12 mouse cellular contexts compared by ENCODE assay signal in genomic region chr9:83381317-83381716, GRCm38 (mm10). TPM values are rescaled to one million over a fixed set of nuclear protein-coding genes. Genes with fewer than 3 reads are reported as not detected.
DNase-seq lines count a peak whose midpoint lies in the region; ATAC-seq and TF ChIP-seq lines count a peak whose summit lies in the region.
"Had no signal": no experiment of that assay in that cellular context is flagged by ENCODE, and none has a peak within 500 bp of the region (broad histone marks: within the 10 kb centered on the region; RNA-seq: fewer than 3 reads in every experiment).

No protein-coding gene starts in this region.

- no peaks in the 10 kb centered on the region for H3K36me3 ChIP-seq in heart, adult 2 months (ENCODE audit: control insufficient read depth, insufficient read depth, low read length)
- H3K36me3 ChIP-seq in heart, embryonic 10.5 days, result no peaks in the 10 kb centered on the region
- H3K36me3 ChIP-seq in liver, embryonic 14.5 days (replicated peaks; ENCODE audit: control insufficient read depth, insufficient read depth, low read depth), result no peaks in the 10 kb centered on the region
- H3K36me3 ChIP-seq in MEL (ENCODE audit: control insufficient read depth in 1 of 2, insufficient read depth in 2 of 2, low read length in 2 of 2), result no peaks in the 10 kb centered on the region
- no peaks in the 10 kb centered on the region for H3K36me3 ChIP-seq in limb, embryonic 11.5 days (ENCODE audit: control insufficient read depth, insufficient read depth, low read length)
- H3K36me3 ChIP-seq: forebrain, embryonic 15.5 days; neural tube, embryonic 13.5 days; stomach, embryonic 15.5 days had no signal

- H3K9me3 ChIP-seq in heart, embryonic 10.5 days, result no peaks in the 10 kb centered on the region
- H3K9me3 ChIP-seq in liver, embryonic 14.5 days (ENCODE audit: control insufficient read depth, low read length), result no peaks in the 10 kb centered on the region
- H3K9me3 ChIP-seq in MEL (replicated peaks; ENCODE audit: insufficient read depth, low read length), result no peaks in the 10 kb centered on the region
- no peaks in the 10 kb centered on the region for H3K9me3 ChIP-seq in limb, embryonic 11.5 days (ENCODE audit: control insufficient read depth, low read length)
- H3K9me3 ChIP-seq: forebrain, embryonic 15.5 days; neural tube, embryonic 13.5 days; stomach, embryonic 15.5 days had no signal

- TF ChIP-seq EP300 in heart, adult 2 months (IDR thresholded peaks at IDR 0.05; ENCODE audit: insufficient read depth, low read depth, low read length), result no peak
- no peak for TF ChIP-seq EP300 in liver, embryonic 14.5 days (IDR thresholded peaks at IDR 0.05; ENCODE audit: low read depth)
- no peak for TF ChIP-seq EP300 in MEL (IDR thresholded peaks at IDR 0.05; ENCODE audit: low read depth in 1 of 2, low read length in 2 of 2)

- no peak overlapping the region for H3K27ac ChIP-seq in heart, adult 2 months
- no peak overlapping the region for H3K27ac ChIP-seq in heart, embryonic 10.5 days
- no peak overlapping the region for H3K27ac ChIP-seq in liver, embryonic 14.5 days
- H3K27ac ChIP-seq in MEL (ENCODE audit: control insufficient read depth, low read depth, low read length), result no peak overlapping the region
- H3K27ac ChIP-seq in limb, embryonic 11.5 days (replicated peaks; ENCODE audit: low read depth, low read length), result no peak overlapping the region
- H3K27ac ChIP-seq: forebrain, embryonic 15.5 days; neural tube, embryonic 13.5 days; stomach, embryonic 15.5 days had no signal

- peak; percentile 44 for TF ChIP-seq CTCF in heart, adult 2 months (IDR thresholded peaks at IDR 0.05)
- peak; percentile 36 for TF ChIP-seq CTCF in liver, embryonic 14.5 days (IDR thresholded peaks at IDR 0.05; ENCODE audit: low read depth)
- no peak; a peak in 1 of 6 replicates for TF ChIP-seq CTCF in MEL (IDR thresholded peaks at IDR 0.05 in 2 of 3, conservative IDR thresholded peaks at IDR 0.05 in 1 of 3; ENCODE audit: control insufficient read depth in 1 of 3, insufficient read depth in 1 of 3, low read depth in 2 of 3, low read length in 3 of 3, poor library complexity in 1 of 3, severe bottlenecking in 1 of 3)

- no peak overlapping the region for H3K4me3 ChIP-seq in heart, adult 2 months
- H3K4me3 ChIP-seq in heart, embryonic 10.5 days, result no peak overlapping the region
- H3K4me3 ChIP-seq in liver, embryonic 14.5 days (ENCODE audit: insufficient read depth in 1 of 2, low read depth in 2 of 2, low read length in 2 of 2), result no peak overlapping the region
- H3K4me3 ChIP-seq in MEL (ENCODE audit: control insufficient read depth in 1 of 2, insufficient read depth in 1 of 2, low read depth in 2 of 2, low read length in 2 of 2), result no peak overlapping the region
- H3K4me3 ChIP-seq in limb, embryonic 11.5 days (ENCODE audit: low read depth, low read length), result no peak overlapping the region
- H3K4me3 ChIP-seq: forebrain, embryonic 15.5 days; neural tube, embryonic 13.5 days; stomach, embryonic 15.5 days had no signal

- H3K4me1 ChIP-seq in heart, adult 2 months (ENCODE audit: control insufficient read depth, insufficient read depth, low read length), result no peaks in the 10 kb centered on the region
- H3K4me1 ChIP-seq in heart, embryonic 10.5 days, result peaks cover 9% of the 10 kb centered on the region; the same call in 1 of the 2 replicates
- H3K4me1 ChIP-seq in liver, embryonic 14.5 days (replicated peaks; ENCODE audit: control insufficient read depth in 2 of 2, insufficient read depth in 2 of 2, low read length in 1 of 2), result no peaks in the 10 kb centered on the region
- no peaks in the 10 kb centered on the region for H3K4me1 ChIP-seq in MEL (ENCODE audit: control insufficient read depth in 1 of 2, insufficient read depth in 2 of 2, low read length in 2 of 2)
- H3K4me1 ChIP-seq in limb, embryonic 11.5 days (ENCODE audit: control insufficient read depth, insufficient read depth, low read length), result no peaks in the 10 kb centered on the region
- H3K4me1 ChIP-seq: forebrain, embryonic 15.5 days; stomach, embryonic 15.5 days had no signal

- intact Hi-C loops in heart, adult 2 months (cut with DNase I), result loop anchor here (5.0 kb wide), 1 partner anchor 231 kb away; no protein-coding TSS in a partner anchor
- intact Hi-C loops in heart, postnatal 36 days (cut with DNase I), result loop anchor here (5.0 kb wide), 1 partner anchor 226 kb away; no protein-coding TSS in a partner anchor

- H3K79me2 ChIP-seq in heart, adult 2 months (replicated peaks; ENCODE audit: control insufficient read depth, insufficient read depth, low read length), result no peaks in the 10 kb centered on the region
- H3K79me2 ChIP-seq in MEL (ENCODE audit: control insufficient read depth, insufficient read depth, low read length, poor library complexity), result no peaks in the 10 kb centered on the region

- no peaks in the 10 kb centered on the region for H3K27me3 ChIP-seq in heart, adult 2 months (ENCODE audit: control insufficient read depth, insufficient read depth, low read length)
- no peaks in the 10 kb centered on the region for H3K27me3 ChIP-seq in heart, embryonic 10.5 days (ENCODE audit: insufficient read depth, poor library complexity, severe bottlenecking)
- no peaks in the 10 kb centered on the region for H3K27me3 ChIP-seq in liver, embryonic 14.5 days (ENCODE audit: control insufficient read depth, insufficient read depth, low read length)
- H3K27me3 ChIP-seq in MEL (ENCODE audit: control insufficient read depth in 1 of 2, insufficient read depth in 2 of 2, low read length in 2 of 2), result no peaks in the 10 kb centered on the region; a peak in 1 of 4 replicates
- H3K27me3 ChIP-seq in limb, embryonic 11.5 days (ENCODE audit: control insufficient read depth, insufficient read depth, low read length), result no peaks in the 10 kb centered on the region
- H3K27me3 ChIP-seq: forebrain, embryonic 15.5 days; neural tube, embryonic 13.5 days; stomach, embryonic 15.5 days had no signal

- no peak for TF ChIP-seq POLR2A in heart, adult 2 months (IDR thresholded peaks at IDR 0.05; ENCODE audit: insufficient read depth, low read depth, low read length)
- TF ChIP-seq POLR2A in MEL (IDR thresholded peaks at IDR 0.05; ENCODE audit: control insufficient read depth in 1 of 2, insufficient read depth in 1 of 2, low read depth in 1 of 2, low read length in 2 of 2, poor library complexity in 1 of 2), result no peak

- ATAC-seq in liver, embryonic 14.5 days (ENCODE audit: insufficient read depth), result no peak
- no peak for ATAC-seq in limb, embryonic 11.5 days (ENCODE audit: insufficient number of reproducible peaks, low FRiP score, low TSS enrichment, low read depth)
- ATAC-seq: forebrain, embryonic 15.5 days had no signal

- TF ChIP-seq RAD21 in MEL (IDR thresholded peaks at IDR 0.05; ENCODE audit: low read depth, low read length), result peak; percentile 17

- H3K9ac ChIP-seq in heart, adult 2 months (ENCODE audit: low read depth, low read length), result no peak overlapping the region
- H3K9ac ChIP-seq in liver, embryonic 14.5 days (replicated peaks), result no peak overlapping the region
- no peak overlapping the region for H3K9ac ChIP-seq in MEL (ENCODE audit: control insufficient read depth, low read depth, low read length, poor library complexity, severe bottlenecking)
- H3K9ac ChIP-seq in limb, embryonic 11.5 days (ENCODE audit: low read length), result no peak overlapping the region
- H3K9ac ChIP-seq: forebrain, embryonic 15.5 days; neural tube, embryonic 13.5 days; stomach, embryonic 15.5 days had no signal

- DNase-seq in heart, adult 2 months, result no peak
- no peak for DNase-seq in heart, embryonic 10.5 days (ENCODE audit: low spot score)
- no peak for DNase-seq in liver, embryonic 14.5 days (ENCODE audit: low read depth in 3 of 3, low spot score in 3 of 3)
- DNase-seq in liver (no peak), MEL (ENCODE audit: low read depth, low spot score) (peak; percentile 3)
- peak; percentile 50 for DNase-seq in limb, embryonic 11.5 days (ENCODE audit: low spot score)
- DNase-seq in testis, postnatal 10 days (ENCODE audit: low spot score), result no peak
- DNase-seq in heart, postnatal 36 days, result no peak
- DNase-seq: cerebellum, adult 11-12 months had no signal

- no peak overlapping the region for H3K4me2 ChIP-seq in liver, embryonic 14.5 days (ENCODE audit: low read depth)
- no peak overlapping the region for H3K4me2 ChIP-seq in limb, embryonic 11.5 days (ENCODE audit: low read depth, severe bottlenecking)
- H3K4me2 ChIP-seq: forebrain, embryonic 15.5 days; neural tube, embryonic 13.5 days; stomach, embryonic 15.5 days had no signal

TF ChIP-seq in MEL, 35 proteins besides CTCF, POLR2A, EP300 and RAD21:
- no peak for TF ChIP-seq USF2 (IDR thresholded peaks at IDR 0.05; ENCODE audit: borderline replicate concordance in 1 of 2, insufficient read depth in 1 of 2, low read depth in 1 of 2, low read length in 2 of 2)
- no peak for TF ChIP-seq SIN3A (IDR thresholded peaks at IDR 0.05; ENCODE audit: low read length)
- no peak for TF ChIP-seq ZNF384 (IDR thresholded peaks at IDR 0.05; ENCODE audit: low read depth, low read length)
- TF ChIP-seq RCOR1 (IDR thresholded peaks at IDR 0.05; ENCODE audit: low read depth, low read length), result no peak
- TF ChIP-seq ZMIZ1 (IDR thresholded peaks at IDR 0.05; ENCODE audit: low read depth, low read length), result no peak
- TF ChIP-seq SMC3 (IDR thresholded peaks at IDR 0.05; ENCODE audit: low read depth, low read length), result no peak
- no peak for TF ChIP-seq GATA1 (IDR thresholded peaks at IDR 0.05; ENCODE audit: low read depth, low read length)
- TF ChIP-seq UBTF (IDR thresholded peaks at IDR 0.05; ENCODE audit: borderline replicate concordance, insufficient read depth, low read depth, low read length), result no peak
- no peak for TF ChIP-seq GABPA (IDR thresholded peaks at IDR 0.05; ENCODE audit: low read depth, low read length)
- no peak for TF ChIP-seq NRF1 (IDR thresholded peaks at IDR 0.05; ENCODE audit: insufficient read depth, low read depth, low read length, poor library complexity, severe bottlenecking)
- no peak for TF ChIP-seq TCF12 (IDR thresholded peaks at IDR 0.05; ENCODE audit: low read depth, low read length)
- no peak for TF ChIP-seq ELF1 (IDR thresholded peaks at IDR 0.05; ENCODE audit: low read depth, low read length)

RNA-seq across cellular contexts. Expression of gene Lca5, which starts 59.6 kb away (rescaled TPM):
- total RNA-seq in heart, adult 2 months (2021), result 1 to 10 TPM; 1.6 to 2.9 TPM
- 0.49 and 0.97 TPM in 2 replicates for polyA plus RNA-seq in heart, adult 2 months (2012; rRNA removed)
- polyA plus RNA-seq in heart, embryonic 10.5 days (2016; fragmentation: Nextera tagmentation; extraction: Ambion mirVana), result 15.9 and 16.0 TPM in 2 replicates
- 0.25 and 0.59 TPM in 2 replicates for polyA plus RNA-seq in liver, embryonic 14.5 days (2012; rRNA removed)
- 0.56 and 1.6 TPM in 2 replicates for polyA plus RNA-seq in liver, embryonic 14.5 days (2014; fragmentation: Nextera tagmentation; extraction: Ambion mirVana)
- total RNA-seq in MEL (2012; rRNA removed), result not detected in 2 replicates
- polyA plus RNA-seq in MEL (2012; ENCODE audit: insufficient read depth in 1 of 2, insufficient read length in 2 of 2, low read depth in 1 of 2, low replicate concordance in 2 of 2, missing spikeins in 1 of 2), result not detected
- 24.1 and 28.4 TPM in 2 replicates for polyA plus RNA-seq in limb, embryonic 11.5 days (2014; fragmentation: Nextera tagmentation; extraction: Ambion mirVana)
- total RNA-seq in heart, postnatal 36 days (2021), result 1 to 10 TPM; 3.8 TPM

Comparison
In these comparisons a context has a peak if more than half of its experiments do, and no peak if none do; other contexts are left out.
1. DNase-seq: peak in MEL (single experiment) and limb, embryonic 11.5 days (single experiment); none in heart, adult 2 months (0 of 2), heart, embryonic 10.5 days (single experiment), liver, embryonic 14.5 days (0 of 3), liver (single experiment), testis, postnatal 10 days (single experiment) and heart, postnatal 36 days (0 of 2).
2. CTCF ChIP-seq: peak in heart, adult 2 months (single experiment) and liver, embryonic 14.5 days (single experiment); none in MEL (0 of 3).